Mouse (Mus musculus): ENCODE data around the gene Sorcs3. TPM values are rescaled to one million over a fixed set of nuclear protein-coding genes. Genes with fewer than 3 reads are reported as not detected.

Gene Sorcs3
- total and polyA plus RNA-seq, 3 experiments: not detected

- no peak for DNase-seq (ENCODE audit: low read depth, low spot score)
- H3K36me3 ChIP-seq (ENCODE audit: control insufficient read depth in 1 of 2, insufficient read depth in 2 of 2, low read length in 2 of 2): no peaks in the 10 kb centered on the region
- H3K79me2 ChIP-seq (ENCODE audit: control insufficient read depth, insufficient read depth, low read length, poor library complexity): no peaks in the 10 kb centered on the region
- H3K9me3 ChIP-seq (replicated peaks; ENCODE audit: insufficient read depth, low read length): no peaks in the 10 kb centered on the region
- H3K4me1 ChIP-seq (ENCODE audit: control insufficient read depth in 1 of 2, insufficient read depth in 2 of 2, low read length in 2 of 2): no peaks in the 10 kb centered on the region
- H3K27me3 ChIP-seq (ENCODE audit: control insufficient read depth in 1 of 2, insufficient read depth in 2 of 2, low read length in 2 of 2): no peaks in the 10 kb centered on the region
- TF ChIP-seq CTCF (IDR thresholded peaks at IDR 0.05 in 2 of 3, conservative IDR thresholded peaks at IDR 0.05 in 1 of 3; ENCODE audit: control insufficient read depth in 1 of 3, insufficient read depth in 1 of 3, low read depth in 2 of 3, low read length in 3 of 3, poor library complexity in 1 of 3, severe bottlenecking in 1 of 3): no peak
- no peak for TF ChIP-seq CHD2 (IDR thresholded peaks at IDR 0.05; ENCODE audit: low read length)
- no peak for TF ChIP-seq MAX (IDR thresholded peaks at IDR 0.05; ENCODE audit: low read length)
- TF ChIP-seq ZMIZ1 (IDR thresholded peaks at IDR 0.05; ENCODE audit: low read depth, low read length): no peak
- H3K9ac ChIP-seq (ENCODE audit: control insufficient read depth, low read depth, low read length, poor library complexity, severe bottlenecking): no peak overlapping the region
- H3K4me3 ChIP-seq (ENCODE audit: control insufficient read depth in 1 of 2, insufficient read depth in 1 of 2, low read depth in 2 of 2, low read length in 2 of 2): no peak overlapping the region
- H3K27ac ChIP-seq (ENCODE audit: control insufficient read depth, low read depth, low read length): no peak overlapping the region
Measured at GRCm38 (mm10) chr19:48461141-48461540, 255.3 kb downstream of the Sorcs3 start.

GRCm38 (mm10) chr19:48462426-48462825, 256.6 kb downstream of the Sorcs3 start:
- Histone ChIP-seq H3K36me3 (ENCODE audit: control insufficient read depth in 1 of 2, insufficient read depth in 2 of 2, low read length in 2 of 2) (no peaks in the 10 kb centered on the region), H3K27ac (ENCODE audit: control insufficient read depth, low read depth, low read length) (no peak overlapping the region), H3K9me3 (replicated peaks; ENCODE audit: insufficient read depth, low read length) (no peaks in the 10 kb centered on the region), H3K79me2 (ENCODE audit: control insufficient read depth, insufficient read depth, low read length, poor library complexity) (no peaks in the 10 kb centered on the region), H3K4me1 (ENCODE audit: control insufficient read depth in 1 of 2, insufficient read depth in 2 of 2, low read length in 2 of 2) (no peaks in the 10 kb centered on the region), H3K4me3 (ENCODE audit: control insufficient read depth in 1 of 2, insufficient read depth in 1 of 2, low read depth in 2 of 2, low read length in 2 of 2) (no peak overlapping the region), H3K9ac (ENCODE audit: control insufficient read depth, low read depth, low read length, poor library complexity, severe bottlenecking) (no peak overlapping the region), H3K27me3 (ENCODE audit: control insufficient read depth in 1 of 2, insufficient read depth in 2 of 2, low read length in 2 of 2) (no peaks in the 10 kb centered on the region)
- no peak for DNase-seq (ENCODE audit: low read depth, low spot score)
- TF ChIP-seq USF1 (IDR thresholded peaks at IDR 0.05; ENCODE audit: low read depth, low read length) (no peak), MXI1 (IDR thresholded peaks at IDR 0.05; ENCODE audit: low read depth, low read length) (no peak), TAL1 (IDR thresholded peaks at IDR 0.05; ENCODE audit: low read length) (no peak), USF2 (IDR thresholded peaks at IDR 0.05; ENCODE audit: borderline replicate concordance in 1 of 2, insufficient read depth in 1 of 2, low read depth in 1 of 2, low read length in 2 of 2) (no peak), MAFK (IDR thresholded peaks at IDR 0.05; ENCODE audit: borderline replicate concordance, low read depth, low read length) (no peak), NELFE (IDR thresholded peaks at IDR 0.05; ENCODE audit: low read depth, low read length) (no peak), RAD21 (IDR thresholded peaks at IDR 0.05; ENCODE audit: low read depth, low read length) (no peak), ZNF384 (IDR thresholded peaks at IDR 0.05; ENCODE audit: low read depth, low read length) (no peak), TBP (IDR thresholded peaks at IDR 0.05; ENCODE audit: low read depth, low read length) (no peak), MYC (IDR thresholded peaks at IDR 0.05; ENCODE audit: low read depth, low read length) (no peak), ZKSCAN1 (IDR thresholded peaks at IDR 0.05; ENCODE audit: low read depth, low read length) (no peak)

GRCm38 (mm10) chr19:48463494-48463893, 257.7 kb downstream of the Sorcs3 start:
- Histone ChIP-seq H3K4me3 (ENCODE audit: control insufficient read depth in 1 of 2, insufficient read depth in 1 of 2, low read depth in 2 of 2, low read length in 2 of 2) (no peak overlapping the region), H3K27me3 (ENCODE audit: control insufficient read depth in 1 of 2, insufficient read depth in 2 of 2, low read length in 2 of 2) (no peaks in the 10 kb centered on the region), H3K36me3 (ENCODE audit: control insufficient read depth in 1 of 2, insufficient read depth in 2 of 2, low read length in 2 of 2) (no peaks in the 10 kb centered on the region), H3K9ac (ENCODE audit: control insufficient read depth, low read depth, low read length, poor library complexity, severe bottlenecking) (no peak overlapping the region), H3K79me2 (ENCODE audit: control insufficient read depth, insufficient read depth, low read length, poor library complexity) (no peaks in the 10 kb centered on the region), H3K9me3 (replicated peaks; ENCODE audit: insufficient read depth, low read length) (no peaks in the 10 kb centered on the region), H3K4me1 (ENCODE audit: control insufficient read depth in 1 of 2, insufficient read depth in 2 of 2, low read length in 2 of 2) (no peaks in the 10 kb centered on the region), H3K27ac (ENCODE audit: control insufficient read depth, low read depth, low read length) (no peak overlapping the region)
- TF ChIP-seq NELFE (IDR thresholded peaks at IDR 0.05; ENCODE audit: low read depth, low read length) (no peak), TCF12 (IDR thresholded peaks at IDR 0.05; ENCODE audit: low read depth, low read length) (no peak), ZC3H11A (IDR thresholded peaks at IDR 0.05; ENCODE audit: low read depth, low read length) (no peak), POLR2A (IDR thresholded peaks at IDR 0.05; ENCODE audit: control insufficient read depth in 1 of 2, insufficient read depth in 1 of 2, low read depth in 1 of 2, low read length in 2 of 2, poor library complexity in 1 of 2) (no peak), RAD21 (IDR thresholded peaks at IDR 0.05; ENCODE audit: low read depth, low read length) (no peak), POLR2AphosphoS5 (IDR thresholded peaks at IDR 0.05; ENCODE audit: borderline replicate concordance, low read depth, low read length) (no peak), MAX (IDR thresholded peaks at IDR 0.05; ENCODE audit: low read length) (no peak), EP300 (IDR thresholded peaks at IDR 0.05; ENCODE audit: low read depth in 1 of 2, low read length in 2 of 2) (no peak), USF1 (IDR thresholded peaks at IDR 0.05; ENCODE audit: low read depth, low read length) (no peak), ETS1 (IDR thresholded peaks at IDR 0.05; ENCODE audit: low read depth, low read length) (no peak)
- no peak for DNase-seq (ENCODE audit: low read depth, low spot score)
